Mouse (Mus musculus) embryonic facial prominence, embryonic 12.5 days (tissue): ENCODE measurements at regions not wholly inside any gene's neighbourhood (a gene's known extent, or its start where the extent isn't known, plus 50 kb on each side); places are given as distances from the start of the nearest gene placed in this dataset.

Experiments used
- ATAC-seq: fragments of 200-750 bp; cut with Nextera tagmentation; 2 replicates; pipeline ENCODE4 v1.8.0; 2017; ENCODE audit not compliant: insufficient number of reproducible peaks, insufficient read depth, low FRiP score, low TSS enrichment
- H3K27ac ChIP-seq: fragments of 300-500 bp; sonication (generic); 2 replicates; pipeline ENCODE4 v1.5.1; 2016; ENCODE audit warnings: mild to moderate bottlenecking
- H3K27me3 ChIP-seq: fragments of 300-500 bp; sonication (generic); 2 replicates; pipeline ENCODE4 v1.6.1; 2016; ENCODE audit warnings: mild to moderate bottlenecking, moderate library complexity
- H3K36me3 ChIP-seq: fragments of 300-500 bp; sonication (generic); 2 replicates; pipeline ENCODE4 v1.6.1; 2016; ENCODE audit warnings: mild to moderate bottlenecking
- H3K4me1 ChIP-seq: fragments of 300-500 bp; sonication (generic); 2 replicates; pipeline ENCODE4 v1.6.1; 2016
- H3K4me2 ChIP-seq: fragments of 300-500 bp; sonication (generic); replicated peaks from 2 replicates; pipeline ENCODE4 v1.6.1; 2016; ENCODE audit warnings: mild to moderate bottlenecking, moderate library complexity
- H3K4me3 ChIP-seq: fragments of 300-500 bp; sonication (generic); 2 replicates; pipeline ENCODE4 v1.5.1; 2016; ENCODE audit warnings: mild to moderate bottlenecking
- H3K9ac ChIP-seq: fragments of 300-500 bp; sonication (generic); 2 replicates; pipeline ENCODE4 v1.6.1; 2016; ENCODE audit warnings: mild to moderate bottlenecking, moderate library complexity
- H3K9me3 ChIP-seq: fragments of 300-500 bp; sonication (generic); 2 replicates; pipeline ENCODE4 v1.6.1; 2016; ENCODE audit warnings: mild to moderate bottlenecking, moderate library complexity
- WGBS: fragments of 180-500 bp; shearing (Covaris S2); methylation state at CpG from one replicate; pipeline ENCODE4 v1.1.7; 2016; 5-methylcytosine and 5-hydroxymethylcytosine counted together

DNA sequence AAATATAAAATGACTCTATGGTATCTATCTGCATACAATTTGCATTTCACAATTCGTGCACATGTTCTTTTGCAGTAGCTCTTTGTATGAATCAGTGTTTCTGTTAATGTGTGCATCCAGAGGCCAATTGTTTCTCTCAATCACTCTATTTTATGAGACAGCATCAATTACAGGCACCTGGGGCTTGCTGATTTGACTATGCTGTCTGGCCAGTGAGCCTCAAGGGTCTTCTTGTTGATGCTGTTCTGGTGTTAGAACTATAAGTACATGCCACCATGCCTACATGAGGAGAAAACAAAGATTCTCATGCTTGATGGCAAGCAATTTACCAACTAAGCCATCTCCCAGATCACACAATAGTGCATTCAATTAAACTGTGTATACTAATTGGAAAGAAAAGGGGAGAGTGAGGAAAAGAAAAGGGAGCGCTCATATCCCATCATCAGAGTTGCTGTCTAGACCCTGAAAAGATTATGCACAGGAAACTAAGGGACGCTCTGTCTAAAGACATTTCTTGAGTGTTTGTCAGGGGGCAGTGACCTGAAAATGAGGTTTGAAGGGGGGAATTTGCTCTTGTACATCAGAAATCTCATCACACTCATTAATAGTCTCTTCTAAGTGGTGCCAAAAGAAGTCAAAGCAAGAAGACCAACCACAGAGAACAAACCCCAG lies 772.6 kb downstream of the D3Ertd751e start:
- WGBS, result 80% methylated on average over 3 of the region's 3 CpGs
- H3K9me3 ChIP-seq, result no peaks in the 10 kb centered on the region

GRCm38 (mm10) chr3:42516286-42516685 lies 773.9 kb downstream of the D3Ertd751e start:
- Histone ChIP-seq H3K9ac (no peak overlapping the region), H3K27me3 (no peaks in the 10 kb centered on the region), H3K36me3 (no peaks in the 10 kb centered on the region), H3K27ac (no peak overlapping the region), H3K4me2 (no peak overlapping the region), H3K4me3 (no peak overlapping the region), H3K9me3 (no peaks in the 10 kb centered on the region), H3K4me1 (no peaks in the 10 kb centered on the region)
- no peak for ATAC-seq
- WGBS, result 72% methylated on average over 2 of the region's 2 CpGs

More for the DNA sequence above, 772.6 kb downstream of the D3Ertd751e start:
- Histone ChIP-seq H3K9ac (no peak overlapping the region), H3K36me3 (no peaks in the 10 kb centered on the region), H3K27ac (no peak overlapping the region), H3K4me3 (no peak overlapping the region), H3K4me2 (no peak overlapping the region), H3K4me1 (no peaks in the 10 kb centered on the region), H3K27me3 (no peaks in the 10 kb centered on the region)
- ATAC-seq, result 0 out of 2 replicates have a peak, but pooled peaks have one; percentile 15

DNA sequence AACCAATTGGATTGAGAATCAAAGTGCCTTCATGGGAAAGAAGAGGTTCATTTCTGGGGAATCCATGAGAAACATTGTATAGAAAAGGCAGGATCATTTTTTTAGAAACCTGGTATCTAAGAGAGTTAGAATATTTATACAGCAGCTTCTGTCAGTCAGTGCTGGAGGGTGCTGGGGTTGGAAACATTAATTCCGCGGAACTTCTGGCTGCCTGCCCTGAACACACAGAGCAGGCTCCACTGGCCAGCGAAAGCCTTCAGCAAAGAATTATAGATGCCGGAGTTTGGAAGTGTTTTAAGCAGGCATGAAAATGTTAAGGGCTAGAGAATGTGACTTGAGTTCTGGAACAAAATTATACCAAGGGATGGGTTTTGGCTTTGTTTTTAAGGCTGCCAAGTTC lies 789.0 kb downstream of the D3Ertd751e start:
- H3K4me3 ChIP-seq, result no peak overlapping the region
- H3K4me1 ChIP-seq, result no peaks in the 10 kb centered on the region
- 77% methylated on average over 4 of the region's 4 CpGs for WGBS
- H3K9ac ChIP-seq, result no peak overlapping the region
- H3K36me3 ChIP-seq, result no peaks in the 10 kb centered on the region
- no peaks in the 10 kb centered on the region for H3K9me3 ChIP-seq
- H3K27me3 ChIP-seq, result no peaks in the 10 kb centered on the region
- H3K4me2 ChIP-seq, result no peak overlapping the region
- no peak for ATAC-seq
- no peak overlapping the region for H3K27ac ChIP-seq

DNA sequence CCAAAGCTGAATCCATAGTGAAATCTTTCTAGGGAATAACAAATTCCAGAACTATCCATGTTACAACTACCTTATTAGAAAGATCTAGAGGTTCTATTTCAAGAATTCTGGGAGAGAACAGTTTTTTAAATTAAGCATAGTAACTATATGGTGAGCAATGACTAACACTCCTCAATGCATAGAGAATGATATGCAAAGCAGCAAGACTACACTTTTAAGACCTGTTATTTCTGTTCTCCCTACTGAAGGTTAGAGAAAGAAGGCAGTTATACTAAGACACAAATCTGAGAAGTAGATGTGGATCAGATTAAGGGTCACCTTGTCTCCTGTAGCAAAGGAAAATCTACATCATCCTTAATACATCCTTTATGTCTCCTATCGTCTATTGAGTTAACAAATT lies 824.3 kb downstream of the D3Ertd751e start:
- Histone ChIP-seq H3K4me3 (no peak overlapping the region), H3K36me3 (no peaks in the 10 kb centered on the region), H3K9me3 (no peaks in the 10 kb centered on the region), H3K4me1 (no peaks in the 10 kb centered on the region), H3K27me3 (no peaks in the 10 kb centered on the region), H3K9ac (no peak overlapping the region), H3K4me2 (no peak overlapping the region), H3K27ac (no peak overlapping the region)
- ATAC-seq, result no peak
- 69% methylated on average over 1 of the region's 1 CpGs for WGBS

GRCm38 (mm10) chr3:42570364-42571024 lies 828.1 kb downstream of the D3Ertd751e start:
- Histone ChIP-seq H3K9me3 (no peaks in the 10 kb centered on the region), H3K27me3 (no peaks in the 10 kb centered on the region), H3K27ac (no peak overlapping the region), H3K9ac (no peak overlapping the region), H3K4me3 (no peak overlapping the region), H3K4me1 (peaks cover 3% of the 10 kb centered on the region; the same call in 1 of the 2 replicates), H3K36me3 (no peaks in the 10 kb centered on the region), H3K4me2 (no peak overlapping the region)
- no peak for ATAC-seq
- WGBS, result 67% methylated on average over 3 of the region's 3 CpGs

- no peak overlapping the region for H3K9ac ChIP-seq
- peaks cover 3% of the 10 kb centered on the region; the same call in 1 of the 2 replicates for H3K4me1 ChIP-seq
- H3K9me3 ChIP-seq, result no peaks in the 10 kb centered on the region
- no peaks in the 10 kb centered on the region for H3K27me3 ChIP-seq
- no peak overlapping the region for H3K4me3 ChIP-seq
- no peak for ATAC-seq
- H3K27ac ChIP-seq, result no peak overlapping the region
- WGBS, result 23% methylated on average over 3 of the region's 3 CpGs
- H3K4me2 ChIP-seq, result no peak overlapping the region
- H3K36me3 ChIP-seq, result no peaks in the 10 kb centered on the region
Measured at GRCm38 (mm10) chr3:42571877-42572459, 829.6 kb downstream of the D3Ertd751e start.

GRCm38 (mm10) chr3:42573155-42573554 lies 830.7 kb downstream of the D3Ertd751e start:
- Histone ChIP-seq H3K27ac (no peak overlapping the region), H3K36me3 (no peaks in the 10 kb centered on the region), H3K9me3 (no peaks in the 10 kb centered on the region), H3K4me2 (no peak overlapping the region), H3K27me3 (no peaks in the 10 kb centered on the region), H3K4me1 (peaks cover 3% of the 10 kb centered on the region; the same call in 1 of the 2 replicates), H3K9ac (no peak overlapping the region), H3K4me3 (no peak overlapping the region)
- ATAC-seq, result peak; percentile 72; the same call in 1 of the 2 replicates

DNA sequence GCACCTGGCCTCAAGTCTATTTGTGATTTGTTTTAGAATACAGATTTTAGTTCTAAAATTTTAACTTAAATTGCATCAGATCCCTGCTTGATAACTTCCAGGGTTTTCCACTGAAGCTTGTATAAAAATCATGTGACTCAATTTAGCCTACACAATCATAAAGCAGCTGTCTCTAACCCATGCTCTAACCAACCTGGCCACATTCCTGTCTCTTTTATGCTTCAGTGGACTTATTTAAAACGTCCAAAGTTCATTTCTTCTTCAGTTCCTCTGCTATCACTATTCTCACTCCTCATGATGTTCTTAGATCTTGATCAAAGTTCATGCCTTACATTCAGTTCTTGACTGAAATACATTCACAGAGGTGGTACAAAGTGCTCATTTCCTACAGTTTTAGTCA lies 839.9 kb downstream of the D3Ertd751e start:
- no peak overlapping the region for H3K9ac ChIP-seq
- 28% methylated on average over 1 of the region's 1 CpGs for WGBS
- no peaks in the 10 kb centered on the region for H3K4me1 ChIP-seq
- no peaks in the 10 kb centered on the region for H3K36me3 ChIP-seq
- H3K27ac ChIP-seq, result no peak overlapping the region
- no peak overlapping the region for H3K4me3 ChIP-seq
- no peaks in the 10 kb centered on the region for H3K27me3 ChIP-seq
- no peak for ATAC-seq
- no peak overlapping the region for H3K4me2 ChIP-seq
- H3K9me3 ChIP-seq, result no peaks in the 10 kb centered on the region

- Histone ChIP-seq H3K36me3 (no peaks in the 10 kb centered on the region), H3K4me1 (no peaks in the 10 kb centered on the region), H3K27me3 (no peaks in the 10 kb centered on the region), H3K9ac (no peak overlapping the region), H3K4me2 (no peak overlapping the region), H3K9me3 (no peaks in the 10 kb centered on the region), H3K27ac (no peak overlapping the region), H3K4me3 (no peak overlapping the region)
- ATAC-seq, result no peak
- 60% methylated on average over 6 of the region's 6 CpGs for WGBS
Measured at GRCm38 (mm10) chr3:42587296-42587932, 845.0 kb downstream of the D3Ertd751e start.

- no peak for ATAC-seq
- Histone ChIP-seq H3K4me1 (no peaks in the 10 kb centered on the region), H3K27ac (no peak overlapping the region), H3K36me3 (no peaks in the 10 kb centered on the region), H3K4me2 (no peak overlapping the region), H3K4me3 (no peak overlapping the region), H3K27me3 (no peaks in the 10 kb centered on the region), H3K9ac (no peak overlapping the region), H3K9me3 (no peaks in the 10 kb centered on the region)
- 86% methylated on average over 2 of the region's 2 CpGs for WGBS
Measured at GRCm38 (mm10) chr3:42589516-42589915, 847.1 kb downstream of the D3Ertd751e start.

- no peaks in the 10 kb centered on the region for H3K4me1 ChIP-seq
- H3K36me3 ChIP-seq, result no peaks in the 10 kb centered on the region
- H3K27ac ChIP-seq, result no peak overlapping the region
- no peak overlapping the region for H3K4me2 ChIP-seq
- H3K9ac ChIP-seq, result no peak overlapping the region
- WGBS, result 78% methylated on average over 2 of the region's 2 CpGs
- no peak for ATAC-seq
- no peaks in the 10 kb centered on the region for H3K27me3 ChIP-seq
- H3K4me3 ChIP-seq, result no peak overlapping the region
- no peaks in the 10 kb centered on the region for H3K9me3 ChIP-seq
Measured at GRCm38 (mm10) chr3:42590126-42590525, 847.7 kb downstream of the D3Ertd751e start.
